Mouse (Mus musculus) left cerebral cortex, adult 8-10 months (tissue): ENCODE measurements around the gene Kcna7. TPM values are rescaled to one million over a fixed set of nuclear protein-coding genes. Genes with fewer than 3 reads are reported as not detected.

ENCODE experiments used
- DNase-seq, 2 experiments: peaks; one replicate each; pipeline ENCODE4 v3.0.0; 2022; ENCODE audit warnings: low spot score in 2 of 2
- total RNA-seq, 4 experiments: library from RNA; stranded (reverse); gene quantifications; 2 replicates each; pipeline ENCODE4 v1.2.4; 2022

Gene Kcna7
- total RNA-seq, 4 experiments from 2014 or later: 0.14 TPM; not detected in 3

DNA sequence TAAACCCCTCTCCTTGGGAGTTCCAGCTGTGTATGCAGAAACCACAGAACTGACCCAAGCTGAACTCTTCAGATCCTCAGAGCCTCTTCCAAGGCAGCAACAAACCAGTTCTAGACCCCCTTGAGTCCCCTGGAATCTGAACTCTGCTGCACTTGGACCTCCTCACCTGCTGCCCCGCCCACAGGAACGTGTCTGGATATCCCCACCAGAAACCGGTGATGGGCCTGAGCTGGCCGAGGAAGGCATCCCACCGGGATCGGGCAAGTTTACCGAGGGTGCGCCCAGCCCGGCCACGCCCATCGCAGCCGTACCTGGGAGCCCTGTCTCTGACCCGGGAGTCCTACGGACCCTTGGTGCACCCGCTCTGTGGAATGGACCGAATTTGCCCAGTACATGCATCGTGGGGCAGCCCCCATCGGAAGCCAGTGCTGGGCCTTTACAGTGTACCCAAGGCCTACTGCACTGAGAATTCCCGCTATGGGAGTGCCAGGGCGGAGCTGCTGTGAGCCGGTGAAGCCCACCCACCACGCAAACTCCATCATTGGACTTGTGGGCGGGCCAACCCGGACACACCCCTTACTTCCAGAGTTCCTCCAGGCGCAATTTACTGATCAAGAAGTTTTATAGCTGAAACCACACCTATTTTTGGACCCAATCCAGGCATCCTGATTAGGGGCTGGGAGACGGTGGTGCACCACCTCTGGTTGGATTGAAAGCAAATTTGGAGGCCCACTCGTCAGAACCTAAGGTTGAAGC is 14.6 kb downstream of the Kcna7 start:
- no peak for DNase-seq

DNA sequence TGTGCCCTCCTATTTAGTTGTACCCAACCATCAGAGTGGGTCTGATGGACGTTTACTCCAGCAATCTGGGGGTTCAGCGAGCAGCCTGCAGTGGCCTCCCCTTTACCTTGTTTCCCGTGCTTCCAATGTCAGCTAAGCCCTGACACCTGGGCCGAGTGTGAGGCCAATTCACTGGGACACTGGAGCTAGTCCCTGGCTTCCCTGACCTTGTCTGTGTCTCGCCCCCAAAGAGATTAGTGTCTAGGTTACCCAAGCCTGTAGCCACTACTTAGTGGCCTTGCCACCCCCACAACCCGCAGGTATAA is 15.1 kb downstream of the Kcna7 start, which contains the start of gene Lhb:
Gene Lhb (plus strand): TSS at position 206 of the 305 bp plus-strand sequence.
- no peak for DNase-seq

DNA sequence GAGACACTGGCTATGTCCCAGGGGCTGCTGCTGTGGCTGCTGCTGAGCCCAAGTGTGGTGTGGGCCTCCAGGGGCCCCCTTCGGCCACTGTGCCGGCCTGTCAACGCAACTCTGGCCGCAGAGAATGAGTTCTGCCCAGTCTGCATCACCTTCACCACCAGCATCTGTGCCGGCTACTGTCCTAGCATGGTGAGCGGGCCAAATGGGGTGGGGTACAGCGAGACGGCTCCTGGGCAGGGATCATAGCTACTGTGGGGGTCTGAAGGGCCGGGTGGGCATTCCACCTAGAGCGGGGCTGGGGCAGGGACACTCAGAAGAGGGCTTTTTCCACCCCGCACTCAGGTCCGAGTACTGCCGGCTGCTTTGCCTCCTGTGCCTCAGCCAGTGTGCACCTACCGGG is 15.7 kb downstream of the Kcna7 start:
- no peak for DNase-seq

DNA sequence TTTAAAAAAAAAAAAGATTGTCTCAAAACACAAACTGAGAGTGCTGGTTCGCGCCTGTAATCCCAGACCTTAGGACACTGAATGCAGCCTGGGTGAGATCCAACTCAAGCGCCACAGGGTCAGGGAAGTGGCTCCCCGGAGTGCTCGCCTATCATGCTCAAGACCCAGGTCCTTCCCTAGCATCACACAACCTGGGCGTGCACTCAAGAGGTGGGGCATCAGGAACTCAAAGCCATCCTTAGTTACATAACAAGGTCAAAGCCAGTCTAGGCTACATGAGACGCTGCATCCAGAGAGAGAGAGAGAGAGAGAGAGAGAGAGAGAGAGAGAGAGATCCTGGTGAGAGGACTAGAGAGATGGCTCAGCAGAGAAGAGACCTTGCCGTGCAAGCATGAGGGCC is 21.1 kb downstream of the Kcna7 start:
- DNase-seq: no peak

DNA sequence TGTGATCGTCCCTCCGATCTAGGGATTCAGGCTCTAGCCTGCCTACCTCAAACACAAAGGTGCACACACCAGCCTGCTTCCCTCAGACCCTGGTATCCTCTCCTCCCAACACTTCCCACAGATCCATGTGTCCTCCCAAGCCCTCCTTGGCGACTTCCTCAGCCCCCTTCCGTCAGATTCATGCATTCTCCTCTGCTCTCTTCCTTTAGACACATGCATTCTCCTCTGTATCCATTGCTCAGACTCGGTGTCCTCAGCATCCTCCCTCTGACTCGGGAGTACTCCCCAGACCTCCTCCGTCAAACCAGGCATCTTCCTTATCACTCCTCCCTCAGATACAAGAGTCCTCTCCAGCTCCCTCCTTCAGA is 28.4 kb downstream of the Kcna7 start:
- no peak for DNase-seq

DNA sequence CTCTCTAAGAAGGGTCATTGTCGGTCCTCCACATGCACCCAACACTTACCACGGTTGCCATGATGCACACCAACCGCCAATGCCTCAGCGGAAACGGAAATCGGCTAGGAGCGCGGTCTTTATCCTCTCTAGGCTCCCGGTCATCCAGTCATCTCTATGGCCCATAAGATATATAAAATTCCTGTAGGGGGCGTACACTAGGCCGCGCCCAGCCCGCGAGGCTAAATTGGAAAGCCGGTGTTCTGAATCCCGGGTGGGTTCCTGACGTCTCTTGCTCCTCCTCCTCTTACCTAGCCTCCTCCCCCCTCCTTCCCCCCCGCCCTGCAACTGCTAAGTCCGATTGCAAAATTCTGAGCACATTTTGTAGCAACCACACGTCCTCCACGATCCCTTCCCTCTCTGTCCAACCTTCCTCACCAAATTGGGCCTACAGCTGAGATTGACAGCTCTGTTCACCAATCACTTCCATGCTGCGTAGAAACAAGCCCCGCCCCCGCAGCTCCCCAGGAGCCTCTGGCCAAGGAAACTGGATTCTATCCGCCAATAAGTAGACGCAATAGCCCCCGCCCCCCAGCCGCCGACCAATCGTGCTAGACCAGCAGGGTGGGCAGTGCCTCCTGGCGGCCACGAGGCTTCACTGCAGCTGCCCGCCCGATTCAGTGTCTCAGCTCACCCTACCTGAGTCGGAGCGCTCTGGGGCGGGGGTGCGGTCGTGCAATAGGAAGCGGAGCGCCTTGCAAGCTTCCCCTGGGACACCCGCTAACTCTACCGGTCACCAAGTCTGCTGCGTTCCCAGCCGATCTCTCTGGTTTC is 29.0 kb downstream of the Kcna7 start, which contains the start of gene Gys1:
Gene Gys1 (plus strand): TSS at position 642 of the 813 bp plus-strand sequence.
- DNase-seq: peak; percentile 99 to 100

DNA sequence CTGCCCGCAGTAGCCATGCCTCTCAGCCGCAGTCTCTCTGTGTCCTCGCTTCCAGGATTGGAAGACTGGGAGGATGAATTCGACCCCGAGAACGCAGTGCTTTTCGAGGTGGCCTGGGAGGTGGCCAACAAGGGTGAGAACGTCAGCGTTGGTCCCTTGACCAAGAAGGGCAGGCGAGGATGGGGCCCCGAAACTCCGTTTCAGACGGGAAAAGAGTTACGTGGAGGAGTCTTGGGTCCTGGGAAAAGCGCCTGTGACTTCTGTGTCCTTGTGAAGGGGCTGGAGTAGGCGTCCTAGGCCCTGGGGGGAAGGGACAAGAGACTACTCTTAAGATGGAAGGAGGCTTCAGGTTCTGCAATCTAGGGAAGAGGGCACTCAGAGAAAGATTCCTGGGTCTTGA is 29.6 kb downstream of the Kcna7 start:
- DNase-seq: no peak

DNA sequence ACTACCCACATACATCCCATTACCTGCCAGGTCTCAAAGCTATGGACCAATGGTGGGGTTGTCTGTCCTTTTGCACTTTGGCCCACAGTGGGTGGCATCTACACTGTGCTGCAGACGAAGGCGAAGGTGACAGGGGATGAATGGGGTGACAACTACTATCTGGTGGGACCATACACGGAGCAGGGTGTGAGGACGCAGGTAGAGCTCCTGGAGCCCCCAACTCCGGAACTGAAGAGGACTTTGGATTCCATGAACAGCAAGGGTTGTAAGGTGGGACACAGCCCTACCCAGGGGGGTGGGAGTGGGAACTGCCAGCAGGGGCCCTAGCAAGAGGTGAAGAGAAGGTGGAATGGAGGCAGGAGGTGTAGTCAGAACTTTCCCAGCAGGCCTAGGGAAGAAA is 31.0 kb downstream of the Kcna7 start:
- no peak for DNase-seq

DNA sequence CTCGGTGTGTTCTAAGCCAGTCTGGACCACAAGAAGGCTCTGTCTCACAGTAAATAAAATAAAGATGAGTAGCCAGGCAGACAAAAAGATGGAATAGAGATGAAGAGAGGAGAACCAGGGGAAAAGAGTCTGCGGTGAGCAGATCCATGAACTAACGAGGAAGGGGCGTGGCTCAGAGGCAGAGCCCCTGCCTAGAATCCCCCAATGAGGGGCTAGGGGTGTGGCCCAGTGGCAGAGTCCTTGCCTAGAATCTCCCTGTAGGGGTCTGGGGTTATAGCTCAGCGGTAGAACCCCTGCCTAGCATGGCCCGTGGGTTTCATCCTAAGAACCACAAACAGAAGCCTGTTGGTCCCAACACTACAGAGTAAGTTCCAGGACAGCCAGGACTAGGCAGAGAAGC is 31.6 kb downstream of the Kcna7 start:
- DNase-seq: no peak

DNA sequence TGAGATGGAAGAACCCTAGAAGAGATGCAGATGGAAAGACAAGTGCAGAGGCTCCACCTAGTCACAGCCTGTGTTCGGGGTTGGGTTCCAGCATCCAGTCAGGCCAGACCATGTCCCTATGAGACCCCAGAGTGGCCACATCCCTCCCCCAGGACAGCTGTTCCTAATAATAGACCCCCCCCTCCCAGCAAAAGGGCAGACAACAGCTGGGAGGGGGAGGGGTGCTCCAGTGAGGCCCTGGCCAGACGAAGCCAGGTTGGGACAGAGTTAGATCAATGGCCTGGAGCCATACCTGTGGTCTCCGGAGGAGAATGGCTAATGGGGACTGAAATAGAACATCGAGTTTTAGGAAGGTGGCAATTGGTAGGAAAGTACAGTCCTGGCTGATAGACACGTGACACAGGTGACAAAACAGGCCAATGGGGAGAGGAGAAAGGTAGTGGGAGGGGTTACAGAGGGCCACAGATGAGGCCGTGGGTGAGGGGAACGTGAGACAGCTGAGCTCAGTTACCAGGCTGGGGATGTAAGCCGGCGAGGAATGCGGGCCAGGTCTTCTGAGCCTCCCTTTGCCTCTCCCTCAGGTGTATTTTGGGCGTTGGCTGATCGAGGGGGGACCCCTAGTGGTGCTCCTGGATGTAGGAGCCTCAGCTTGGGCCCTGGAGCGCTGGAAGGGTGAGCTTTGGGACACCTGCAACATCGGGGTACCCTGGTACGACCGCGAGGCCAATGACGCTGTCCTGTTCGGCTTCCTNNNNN is 32.2 kb downstream of the Kcna7 start, which contains the start of gene Ruvbl2:
Gene Ruvbl2 (minus strand): TSS at position 576 of the 756 bp plus-strand sequence.
- no peak for DNase-seq

DNA sequence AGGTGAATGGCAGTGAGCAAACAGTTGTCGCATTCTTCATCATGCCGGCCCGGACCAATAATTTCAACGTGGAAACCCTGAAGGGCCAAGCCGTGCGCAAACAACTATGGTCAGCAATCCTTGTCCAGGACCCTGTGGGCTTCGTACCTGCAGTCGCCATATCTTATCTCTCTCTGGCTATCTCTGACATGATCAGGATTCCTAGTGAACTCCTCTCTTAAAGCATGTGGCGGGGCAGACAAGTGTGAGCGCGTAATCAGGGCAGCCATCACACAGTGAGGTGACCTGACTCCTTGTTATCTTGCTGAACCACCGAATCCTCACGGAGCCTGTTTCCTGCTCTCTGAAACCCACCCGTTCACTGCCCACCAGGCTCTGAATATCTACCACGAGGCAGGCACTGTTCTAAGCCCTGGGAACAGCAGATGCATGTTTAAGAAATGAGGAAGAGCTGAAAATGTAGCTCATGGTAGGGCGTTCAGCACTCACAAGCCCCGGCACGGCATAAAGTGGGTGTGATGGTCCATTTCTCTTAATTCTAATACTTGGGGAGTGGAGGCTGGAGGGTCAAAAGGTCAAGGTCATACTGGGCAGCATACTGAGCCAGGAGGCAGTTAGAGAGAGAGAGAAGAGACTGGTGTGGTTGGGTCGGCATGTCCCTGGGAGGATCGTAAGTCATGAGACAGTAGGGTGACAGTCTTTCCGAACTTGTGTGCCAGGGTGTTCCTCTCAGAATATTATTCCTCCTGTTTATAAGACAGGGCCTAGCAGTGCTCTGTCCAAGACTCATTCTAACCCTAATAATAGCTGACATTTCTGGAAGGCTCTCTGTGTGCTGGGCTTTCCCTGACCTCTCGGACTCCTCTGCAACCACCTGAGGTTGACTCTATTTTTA is 38.3 kb downstream of the Kcna7 start:
- DNase-seq: no peak

DNA sequence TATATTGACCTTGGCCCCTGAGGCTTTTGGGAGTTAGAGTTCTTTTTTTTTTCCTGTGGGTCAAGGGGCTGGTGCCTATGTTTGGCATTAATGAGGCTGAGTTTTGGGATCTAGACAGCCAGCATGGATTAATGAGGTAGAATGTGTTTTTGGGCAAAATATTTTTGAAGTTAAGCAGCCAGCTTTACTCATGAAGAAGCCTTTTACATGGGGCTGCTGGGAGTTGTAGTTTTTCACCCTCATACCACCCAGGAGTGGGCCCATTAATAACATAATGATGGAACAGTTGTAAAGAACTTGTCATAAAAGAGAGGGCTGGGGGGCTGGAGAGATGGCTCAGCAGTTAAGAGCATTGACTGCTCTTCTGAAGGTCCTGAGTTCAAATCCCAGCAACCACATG is 41.1 kb downstream of the Kcna7 start:
- no peak for DNase-seq

DNA sequence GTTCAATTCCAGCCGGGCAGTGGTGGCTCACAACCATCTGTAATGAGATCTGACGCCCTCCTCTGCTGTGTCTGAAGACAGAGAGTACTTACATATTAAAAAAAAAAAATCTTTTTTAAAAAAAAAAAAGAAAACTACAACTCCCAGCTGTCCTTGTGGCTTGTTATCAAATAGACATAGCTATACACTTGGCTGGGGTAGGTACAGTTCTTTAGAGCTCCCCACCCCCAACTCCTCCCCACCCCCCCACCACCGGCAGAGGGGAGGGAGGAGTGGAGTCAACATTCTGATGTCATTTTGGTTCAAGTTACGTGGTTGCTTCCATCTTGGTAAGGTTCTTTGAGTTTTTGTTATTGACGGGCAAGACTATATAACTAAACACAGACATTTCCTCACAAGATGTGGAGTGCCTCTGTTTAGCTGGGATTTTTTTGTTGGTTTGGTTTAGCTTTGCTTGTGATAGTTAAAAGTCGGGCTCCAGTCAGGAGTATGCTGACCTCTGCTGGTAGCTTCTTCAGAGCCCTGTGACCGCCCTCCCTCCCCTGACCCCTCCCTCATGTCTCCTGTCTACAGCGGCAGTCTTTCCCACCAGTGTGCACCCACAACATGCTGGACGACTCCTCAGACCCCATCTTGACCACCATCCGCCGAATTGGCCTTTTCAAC is 42.0 kb downstream of the Kcna7 start:
- no peak for DNase-seq

DNA sequence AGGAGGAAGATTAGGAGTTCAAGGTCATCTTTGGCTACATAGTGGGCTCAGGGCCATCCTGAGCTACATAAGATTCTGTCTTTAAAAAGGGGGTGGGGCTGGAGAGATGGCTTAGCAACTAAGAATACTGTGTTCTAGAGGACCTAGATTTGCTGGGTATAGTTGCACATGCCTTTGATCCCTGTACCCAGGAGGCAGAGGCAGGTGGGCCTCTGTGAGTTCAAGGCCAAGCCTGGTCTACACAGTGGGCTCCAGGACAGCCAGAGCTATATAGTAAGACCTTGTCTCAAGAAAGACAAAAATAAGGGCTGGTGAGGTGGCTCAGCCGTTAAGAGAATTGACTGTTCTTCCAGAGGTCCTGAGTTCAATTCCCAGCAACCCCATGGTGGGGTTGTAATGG is 44.5 kb downstream of the Kcna7 start:
- DNase-seq: no peak

DNA sequence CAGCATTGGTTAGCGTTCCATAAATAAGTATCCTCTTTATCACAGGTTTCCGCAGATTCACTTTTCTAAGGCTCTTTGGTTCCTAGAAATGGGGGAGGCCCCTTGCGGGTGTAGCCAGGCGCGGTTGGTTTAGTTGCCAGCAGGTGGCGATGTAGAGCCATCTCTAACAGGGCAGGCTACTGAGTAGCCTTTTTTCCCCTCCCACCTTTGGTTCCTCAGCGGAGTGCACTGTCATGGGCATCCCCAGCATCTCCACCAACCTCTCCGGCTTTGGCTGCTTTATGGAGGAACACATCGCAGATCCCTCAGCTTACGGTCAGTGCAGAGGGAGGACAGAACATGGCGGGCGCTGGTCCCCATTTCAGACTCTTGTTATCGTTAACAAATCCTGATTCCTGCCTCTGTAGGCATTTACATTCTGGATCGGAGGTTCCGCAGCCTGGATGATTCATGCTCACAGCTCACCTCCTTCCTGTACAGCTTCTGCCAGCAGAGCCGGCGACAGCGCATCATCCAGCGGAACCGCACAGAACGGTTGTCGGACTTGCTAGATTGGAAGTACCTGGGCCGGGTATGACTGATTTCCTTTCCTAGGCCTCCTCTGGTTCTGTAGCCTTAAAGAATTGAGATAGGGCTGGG is 46.0 kb downstream of the Kcna7 start:
- DNase-seq: peak; percentile 72 to 81

DNA sequence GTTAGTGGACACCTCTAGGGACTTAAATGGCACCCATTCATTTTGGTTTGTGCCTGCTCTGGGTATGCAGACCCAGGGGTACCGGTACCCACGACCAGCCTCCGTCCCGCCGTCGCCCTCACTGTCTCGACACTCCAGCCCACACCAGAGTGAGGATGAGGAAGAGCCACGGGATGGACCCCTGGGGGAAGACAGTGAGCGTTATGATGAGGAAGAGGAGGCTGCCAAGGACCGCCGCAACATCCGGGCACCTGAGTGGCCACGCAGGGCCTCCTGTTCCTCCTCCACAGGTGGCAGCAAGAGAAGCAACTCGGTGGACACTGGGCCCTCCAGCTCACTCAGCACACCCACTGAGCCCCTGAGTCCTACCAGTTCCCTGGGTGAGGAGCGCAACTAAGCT is 49.5 kb downstream of the Kcna7 start:
- DNase-seq: no peak

DNA sequence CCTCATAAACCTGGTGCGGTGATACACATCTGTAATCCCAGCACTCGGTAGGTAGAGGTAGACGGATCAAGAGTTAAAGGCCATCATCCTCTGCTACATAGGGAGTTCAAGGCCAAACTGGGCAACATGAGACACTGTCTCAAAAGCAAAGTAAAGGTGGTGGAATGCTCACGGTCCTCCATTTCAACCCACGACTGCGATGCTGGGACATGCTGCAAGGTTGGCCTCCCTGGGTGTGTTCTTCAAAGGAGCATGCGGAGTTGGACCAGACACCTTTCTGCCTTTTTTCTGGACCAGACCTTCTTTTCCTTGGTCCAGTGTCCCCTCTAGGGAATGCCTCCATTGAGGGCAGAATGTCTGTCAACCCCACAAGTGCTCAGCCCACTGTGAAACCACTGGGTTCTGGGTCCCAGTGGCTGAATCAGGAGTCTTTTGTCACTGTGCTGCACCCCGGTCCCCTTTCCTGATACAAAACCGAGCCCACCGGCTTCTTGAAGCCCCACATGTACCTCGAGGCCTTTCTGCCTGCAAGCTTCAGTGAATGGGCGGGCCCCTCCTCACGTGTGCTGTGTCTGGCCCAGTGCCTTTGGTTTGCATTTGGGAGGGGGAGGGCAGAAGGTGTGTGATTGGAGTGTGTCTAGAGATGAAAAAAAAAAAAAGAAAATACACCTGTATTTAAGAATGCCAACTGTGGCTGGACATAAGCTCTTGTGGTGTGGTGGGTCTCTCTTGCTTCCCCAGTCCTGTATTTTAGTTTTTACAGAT is 50.7 kb downstream of the Kcna7 start:
- no peak for DNase-seq

DNA sequence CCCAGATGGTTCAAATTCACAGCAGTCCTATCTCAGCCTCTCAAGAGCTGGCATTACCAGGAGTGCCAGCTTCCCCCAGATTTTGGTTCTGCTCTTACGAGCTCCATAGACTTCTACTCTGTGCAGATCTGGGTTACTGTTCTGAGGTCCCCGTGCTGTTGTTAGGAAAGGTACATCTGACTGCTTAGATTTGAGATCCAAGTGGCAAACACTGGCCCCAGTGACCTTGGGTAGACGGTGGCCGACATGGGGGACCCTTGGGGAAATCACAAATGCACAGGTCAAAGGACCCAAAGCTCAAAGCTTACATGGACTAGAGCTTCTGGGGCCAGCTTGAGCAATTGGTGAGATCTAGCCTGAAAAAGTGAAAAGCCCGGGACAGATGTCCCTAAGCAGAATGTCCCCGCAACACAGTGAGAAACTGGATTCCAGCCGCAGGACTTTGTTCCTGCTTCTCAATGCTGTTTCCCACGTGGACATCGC is 51.3 kb downstream of the Kcna7 start:
- no peak for DNase-seq
